Mouse (Mus musculus): ENCODE data around the gene Cdkn1c. TPM values are rescaled to one million over a fixed set of nuclear protein-coding genes. Genes with fewer than 3 reads are reported as not detected.

The Cdkn1c gene
- polyA plus RNA-seq, 1 experiment from 2014 or later = 1,196 TPM

Other genes with a start within 250 kb of the Cdkn1c start
- 4.4 and 4.7 TPM in 2 replicates for gene Slc22a18, start 12.7 kb upstream of the Cdkn1c start, polyA plus RNA-seq (2014; fragmentation: Nextera tagmentation; extraction: Ambion mirVana)
- 7.3 and 10.6 TPM in 2 replicates for gene Phlda2, start 42.1 kb upstream of the Cdkn1c start, polyA plus RNA-seq (2014; fragmentation: Nextera tagmentation; extraction: Ambion mirVana)
- gene Nap1l4, start 88.1 kb upstream of the Cdkn1c start, polyA plus RNA-seq (2014; fragmentation: Nextera tagmentation; extraction: Ambion mirVana) = 138 and 158 TPM in 2 replicates
- 47.0 and 64.4 TPM in 2 replicates for gene Cars, start 139.0 kb upstream of the Cdkn1c start, polyA plus RNA-seq (2014; fragmentation: Nextera tagmentation; extraction: Ambion mirVana)
- 0.37 and 0.69 TPM in 2 replicates for gene Tnfrsf26, start 167.7 kb upstream of the Cdkn1c start, polyA plus RNA-seq (2014; fragmentation: Nextera tagmentation; extraction: Ambion mirVana)
- 15.1 and 15.7 TPM in 2 replicates for gene Tnfrsf22, start 188.6 kb upstream of the Cdkn1c start, polyA plus RNA-seq (2014; fragmentation: Nextera tagmentation; extraction: Ambion mirVana)
- gene Tnfrsf23, start 224.8 kb upstream of the Cdkn1c start, polyA plus RNA-seq (2014; fragmentation: Nextera tagmentation; extraction: Ambion mirVana) = 0.84 and 1.7 TPM in 2 replicates

All from kidney, embryonic 14.5 days (tissue).